Mouse (Mus musculus) MEL (cell line): ENCODE measurements around the gene Cldn12. TPM values are rescaled to one million over a fixed set of nuclear protein-coding genes. Genes with fewer than 3 reads are reported as not detected.

Experiments used
- DNase-seq: peaks from one replicate; pipeline ENCODE4 v3.0.0; 2011; ENCODE audit warnings: low read depth, low spot score
- H3K27ac ChIP-seq: 2 replicates; pipeline ENCODE4 v1.5.1; 2012; ENCODE audit warnings: low read depth, mild to moderate bottlenecking, control low read depth, low read length, moderate library complexity; ENCODE audit not compliant: control insufficient read depth
- H3K27me3 ChIP-seq, 2 experiments: fragments of 150-350 bp in 1 of 2; sonication (generic) in 1 of 2; 2 replicates each; pipeline ENCODE4 v1.6.1; 2012; ENCODE audit warnings: low read length in 2 of 2, mild to moderate bottlenecking in 2 of 2, improper control_type of control experiment in 1 of 2, moderate library complexity in 1 of 2; ENCODE audit not compliant: insufficient read depth in 2 of 2, control insufficient read depth in 1 of 2
- H3K36me3 ChIP-seq, 2 experiments: 2 replicates each; pipeline ENCODE4 v1.6.1; 2012 to 2014; ENCODE audit warnings: low read length in 2 of 2, improper control_type of control experiment in 1 of 2, inconsistent platforms in 1 of 2, mild to moderate bottlenecking in 1 of 2; ENCODE audit not compliant: insufficient read depth in 2 of 2, control insufficient read depth in 1 of 2
- H3K4me1 ChIP-seq, 2 experiments: fragments of 150-350 bp in 1 of 2; sonication (generic) in 1 of 2; 2 replicates each; pipeline ENCODE4 v1.6.1; 2012; ENCODE audit warnings: low read length in 2 of 2, improper control_type of control experiment in 1 of 2, mild to moderate bottlenecking in 1 of 2; ENCODE audit not compliant: insufficient read depth in 2 of 2, control insufficient read depth in 1 of 2
- H3K4me3 ChIP-seq, 2 experiments: fragments of 150-350 bp in 1 of 2; sonication (generic) in 1 of 2; 2 replicates each; pipeline ENCODE4 v1.5.1; 2012; ENCODE audit warnings: low read depth in 2 of 2, low read length in 2 of 2, mild to moderate bottlenecking in 2 of 2, moderate library complexity in 2 of 2, control low read depth in 1 of 2, improper control_type of control experiment in 1 of 2; ENCODE audit not compliant: control insufficient read depth in 1 of 2, insufficient read depth in 1 of 2
- H3K79me2 ChIP-seq: 2 replicates; pipeline ENCODE4 v1.6.1; 2012; ENCODE audit warnings: mild to moderate bottlenecking, low read length, moderate library complexity; ENCODE audit not compliant: control insufficient read depth, poor library complexity, insufficient read depth
- H3K9ac ChIP-seq: 2 replicates; pipeline ENCODE4 v1.6.1; 2012; ENCODE audit warnings: low read depth, mild to moderate bottlenecking, control low read depth, low read length, moderate library complexity; ENCODE audit not compliant: control insufficient read depth, poor library complexity, severe bottlenecking
- H3K9me3 ChIP-seq: fragments of 150-350 bp; sonication (generic); replicated peaks from 2 replicates; pipeline ENCODE4 v1.6.1; 2012; ENCODE audit warnings: mild to moderate bottlenecking, low read length, improper control_type of control experiment, moderate library complexity; ENCODE audit not compliant: insufficient read depth
- BHLHE40 ChIP-seq: IDR thresholded peaks from 2 replicates; pipeline ENCODE4 v1.6.1; 2012; ENCODE audit warnings: low read depth, mild to moderate bottlenecking, inconsistent platforms, low read length, improper control_type of control experiment, borderline replicate concordance
- CTCF ChIP-seq, 3 experiments: IDR thresholded peaks in 2 of 3; conservative IDR thresholded peaks in 1 of 3; 2 replicates each; pipeline ENCODE4 v1.5.1; 2011 to 2012; ENCODE audit warnings: low read length in 3 of 3, low read depth in 2 of 3, mild to moderate bottlenecking in 2 of 3, improper control_type of control experiment in 1 of 3, inconsistent platforms in 1 of 3, mixed read lengths in 1 of 3, moderate library complexity in 1 of 3; ENCODE audit not compliant: control insufficient read depth in 1 of 3, insufficient read depth in 1 of 3, poor library complexity in 1 of 3, severe bottlenecking in 1 of 3
- E2F4 ChIP-seq: IDR thresholded peaks from 2 replicates; pipeline ENCODE4 v1.6.1; 2011; ENCODE audit warnings: low read depth, low read length, improper control_type of control experiment, borderline replicate concordance
- ELF1 ChIP-seq: IDR thresholded peaks from 2 replicates; pipeline ENCODE4 v1.6.1; 2014; ENCODE audit warnings: low read depth, mild to moderate bottlenecking, inconsistent platforms, low read length, improper control_type of control experiment, moderate library complexity
- EP300 ChIP-seq, 2 experiments: IDR thresholded peaks; 2 replicates each; pipeline ENCODE4 v1.6.1; 2011; ENCODE audit warnings: improper control_type of control experiment in 2 of 2, low read length in 2 of 2, low read depth in 1 of 2, mild to moderate bottlenecking in 1 of 2
- ETS1 ChIP-seq: IDR thresholded peaks from 2 replicates; pipeline ENCODE4 v1.6.1; 2012; ENCODE audit warnings: low read depth, mild to moderate bottlenecking, inconsistent platforms, low read length, improper control_type of control experiment, moderate library complexity
- GABPA ChIP-seq: IDR thresholded peaks from 2 replicates; pipeline ENCODE4 v1.6.1; 2012; ENCODE audit warnings: low read depth, mild to moderate bottlenecking, inconsistent platforms, low read length, improper control_type of control experiment, moderate library complexity
- MAFK ChIP-seq: IDR thresholded peaks from 2 replicates; pipeline ENCODE4 v1.6.1; 2011; ENCODE audit warnings: low read depth, mild to moderate bottlenecking, low read length, improper control_type of control experiment, borderline replicate concordance
- MAX ChIP-seq: IDR thresholded peaks from 2 replicates; pipeline ENCODE4 v1.6.1; 2011; ENCODE audit warnings: low read length, improper control_type of control experiment
- MAZ ChIP-seq: IDR thresholded peaks from 2 replicates; pipeline ENCODE4 v1.6.1; 2012; ENCODE audit warnings: low read depth, mild to moderate bottlenecking, inconsistent platforms, low read length, improper control_type of control experiment
- MEF2A ChIP-seq: IDR thresholded peaks from 2 replicates; pipeline ENCODE4 v1.6.1; 2014; ENCODE audit warnings: low read depth, mild to moderate bottlenecking, inconsistent platforms, low read length, improper control_type of control experiment; ENCODE audit not compliant: poor library complexity, insufficient replicate concordance, severe bottlenecking; ENCODE audit errors: extremely low read depth
- MYB ChIP-seq: IDR thresholded peaks from 2 replicates; pipeline ENCODE4 v1.6.1; 2011; ENCODE audit warnings: mild to moderate bottlenecking, low read depth, low read length, improper control_type of control experiment
- MYC ChIP-seq: IDR thresholded peaks from 2 replicates; pipeline ENCODE4 v1.6.1; 2011; ENCODE audit warnings: low read depth, mild to moderate bottlenecking, low read length, improper control_type of control experiment, moderate library complexity
- POLR2A ChIP-seq, 2 experiments: IDR thresholded peaks; 2 replicates each; pipeline ENCODE4 v1.6.1; 2011 to 2012; ENCODE audit warnings: low read length in 2 of 2, mild to moderate bottlenecking in 2 of 2, control low read depth in 1 of 2, improper control_type of control experiment in 1 of 2, low read depth in 1 of 2, moderate library complexity in 1 of 2; ENCODE audit not compliant: control insufficient read depth in 1 of 2, insufficient read depth in 1 of 2, poor library complexity in 1 of 2
- SMC3 ChIP-seq: IDR thresholded peaks from 2 replicates; pipeline ENCODE4 v1.6.1; 2011; ENCODE audit warnings: low read depth, low read length, improper control_type of control experiment
- USF1 ChIP-seq: IDR thresholded peaks from 2 replicates; pipeline ENCODE4 v1.6.1; 2014; ENCODE audit warnings: low read depth, mild to moderate bottlenecking, inconsistent platforms, low read length, improper control_type of control experiment, moderate library complexity
- ZC3H11A ChIP-seq: IDR thresholded peaks from 2 replicates; pipeline ENCODE4 v1.6.1; 2012; ENCODE audit warnings: low read depth, mild to moderate bottlenecking, inconsistent platforms, low read length, improper control_type of control experiment
- ZNF384 ChIP-seq: IDR thresholded peaks from 2 replicates; pipeline ENCODE4 v1.6.1; 2012; ENCODE audit warnings: low read depth, mild to moderate bottlenecking, inconsistent platforms, low read length, improper control_type of control experiment
- polyA plus RNA-seq, 2 experiments: library from polyadenylated mRNA; stranded (reverse) in 1 of 2; unstranded in 1 of 2; fragments of >175 nt in 1 of 2; fragments of >200 nt in 1 of 2; gene quantifications; 2 replicates each; pipeline versions ENCODE4 v1.2.1 to v1.2.4; 2012; ENCODE audit warnings: low replicate concordance in 2 of 2, low read depth in 1 of 2; ENCODE audit not compliant: insufficient read length in 2 of 2, insufficient read depth in 1 of 2, missing spikeins in 1 of 2
- total RNA-seq: library from RNA; depleted of rRNA; stranded (reverse); fragments of 300-350 nt; gene quantifications from 2 replicates; pipeline ENCODE4 v1.2.3, GENCODE M21; 2012

The Cldn12 gene
- total and polyA plus RNA-seq, 3 experiments: 3.2 to 4.7 TPM; not detected in 1

GRCm38 (mm10) chr5:5551110-5551509 lies 36.4 kb upstream of the Cldn12 start:
- Histone ChIP-seq H3K36me3 (no peaks in the 10 kb centered on the region), H3K4me1 (no peaks in the 10 kb centered on the region), H3K27me3 (no peaks in the 10 kb centered on the region), H3K4me3 (no peak overlapping the region), H3K27ac (no peak overlapping the region), H3K9ac (no peak overlapping the region), H3K9me3 (no peaks in the 10 kb centered on the region), H3K79me2 (no peaks in the 10 kb centered on the region)
- TF ChIP-seq ETS1 (no peak), EP300 (IDR thresholded peaks at IDR 0.05; ENCODE audit: low read depth in 1 of 2, low read length in 2 of 2) (no peak), E2F4 (no peak), MAZ (no peak), ZC3H11A (no peak), MAX (no peak), SMC3 (no peak), GABPA (no peak), ELF1 (no peak), ZNF384 (no peak), CTCF (IDR thresholded peaks at IDR 0.05 in 2 of 3, conservative IDR thresholded peaks at IDR 0.05 in 1 of 3; ENCODE audit: control insufficient read depth in 1 of 3, insufficient read depth in 1 of 3, low read depth in 2 of 3, low read length in 3 of 3, poor library complexity in 1 of 3, severe bottlenecking in 1 of 3) (no peak), MAFK (no peak), USF1 (no peak), MYB (no peak), BHLHE40 (no peak)
- peak; percentile 2 for DNase-seq

- peaks cover 0 to 2% of the 10 kb centered on the region in 2 experiments; a peak in 1 of 4 replicates for H3K36me3 ChIP-seq
- no peak for TF ChIP-seq E2F4
- no peak for TF ChIP-seq MEF2A
- TF ChIP-seq MYC: no peak
- no peak for TF ChIP-seq MAZ
- TF ChIP-seq POLR2A (IDR thresholded peaks at IDR 0.05; ENCODE audit: control insufficient read depth in 1 of 2, insufficient read depth in 1 of 2, low read depth in 1 of 2, low read length in 2 of 2, poor library complexity in 1 of 2): no peak
- TF ChIP-seq, all 39 proteins: peak for 0
- DNase-seq: no peak
These were observed 25.6 kb upstream of the Cldn12 start for GRCm38 (mm10) chr5:5540385-5540784.

More at GRCm38 (mm10) chr5:5540385-5540784, 25.6 kb upstream of the Cldn12 start:
- Histone ChIP-seq H3K79me2 (no peaks in the 10 kb centered on the region), H3K9ac (no peak overlapping the region), H3K4me3 (no peak overlapping the region), H3K9me3 (no peaks in the 10 kb centered on the region), H3K27ac (no peak overlapping the region), H3K27me3 (no peaks in the 10 kb centered on the region), H3K4me1 (no peaks in the 10 kb centered on the region)
